Mouse (Mus musculus): Measurements from ENCODE around the gene Cyth1.

DNA sequence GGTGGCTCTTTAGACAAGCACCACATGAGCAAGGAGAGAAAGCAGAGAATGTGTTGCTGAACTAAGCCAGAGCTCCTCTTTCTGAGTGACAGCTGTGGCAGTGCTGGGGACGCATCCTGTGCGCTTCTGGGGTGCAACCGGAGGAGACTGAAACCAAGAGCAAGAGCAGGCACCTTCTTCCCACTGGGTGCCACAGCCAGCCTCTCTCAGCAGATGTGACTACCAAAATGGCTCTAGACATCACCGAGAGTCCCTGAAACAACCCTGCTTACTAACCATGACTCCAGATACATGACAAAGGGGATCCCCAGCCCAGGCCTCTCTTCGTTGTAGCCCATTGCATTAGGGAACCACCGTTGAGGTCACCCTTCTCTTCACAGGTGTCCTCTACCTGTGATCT is 44.9 kb downstream of the Cyth1 start:
- TF ChIP-seq POLR2A (IDR thresholded peaks at IDR 0.05; ENCODE audit: borderline replicate concordance, insufficient read depth, low read length): no peak
- no peak for TF ChIP-seq CTCF (IDR thresholded peaks at IDR 0.05; ENCODE audit: borderline replicate concordance, insufficient read depth, low read depth, low read length)
